Mouse (Mus musculus) hindbrain, embryonic 16.5 days (tissue): ENCODE data around the gene Snx11. TPM values are rescaled to one million over a fixed set of nuclear protein-coding genes. Genes with fewer than 3 reads are reported as not detected.

Experiments
- ATAC-seq: fragments of 200-750 bp; cut with Nextera tagmentation; 2 replicates; pipeline ENCODE4 v1.8.0; 2017; ENCODE audit warnings: moderate TSS enrichment, moderate library complexity
- H3K27ac ChIP-seq: fragments of 300-500 bp; sonication (generic); 2 replicates; pipeline ENCODE4 v1.5.1; 2014; ENCODE audit warnings: low read depth, mild to moderate bottlenecking, control low read depth, low read length, moderate library complexity
- H3K27me3 ChIP-seq: fragments of 300-500 bp; sonication (generic); replicated peaks from 2 replicates; pipeline ENCODE4 v1.6.1; 2014; ENCODE audit warnings: low read length; ENCODE audit not compliant: control insufficient read depth, insufficient read depth
- H3K36me3 ChIP-seq: fragments of 300-500 bp; sonication (generic); 2 replicates; pipeline ENCODE4 v1.6.1; 2014; ENCODE audit warnings: mild to moderate bottlenecking, low read length, moderate library complexity, mixed read lengths; ENCODE audit not compliant: control insufficient read depth, insufficient read depth
- H3K4me1 ChIP-seq: fragments of 300-500 bp; sonication (generic); 2 replicates; pipeline ENCODE4 v1.6.1; 2014; ENCODE audit warnings: low read depth, low read length; ENCODE audit not compliant: control insufficient read depth, insufficient read depth
- H3K4me2 ChIP-seq: fragments of 300-500 bp; sonication (generic); 2 replicates; pipeline ENCODE4 v1.6.1; 2014; ENCODE audit warnings: mild to moderate bottlenecking, low read length, control low read depth, moderate library complexity
- H3K4me3 ChIP-seq: fragments of 300-500 bp; sonication (generic); 2 replicates; pipeline ENCODE4 v1.5.1; 2014; ENCODE audit warnings: mild to moderate bottlenecking, low read length, control low read depth, moderate library complexity
- H3K9ac ChIP-seq: fragments of 300-500 bp; sonication (generic); 2 replicates; pipeline ENCODE4 v1.6.1; 2014; ENCODE audit warnings: low read depth, mild to moderate bottlenecking, control low read depth, low read length, moderate library complexity
- H3K9me3 ChIP-seq: fragments of 300-500 bp; sonication (generic); 2 replicates; pipeline ENCODE4 v1.6.1; 2014; ENCODE audit warnings: mild to moderate bottlenecking, low read length, moderate library complexity; ENCODE audit not compliant: control insufficient read depth
- WGBS: fragments of 180-500 bp; shearing (Covaris S2); extraction: QIAGEN DNeasy Blood & Tissue Kit; methylation state at CpG from one replicate; pipeline ENCODE4 v1.1.7; 2014; 5-methylcytosine and 5-hydroxymethylcytosine counted together
- polyA plus RNA-seq: library from polyadenylated mRNA; unstranded; fragments of >200 nt; fragmentation: Nextera tagmentation; extraction: Ambion mirVana; gene quantifications from 2 replicates; pipeline ENCODE4 v1.2.1, GENCODE M21; 2015

Snx11 gene
- polyA plus RNA-seq, result 52.2 and 55.9 TPM in 2 replicates

DNA sequence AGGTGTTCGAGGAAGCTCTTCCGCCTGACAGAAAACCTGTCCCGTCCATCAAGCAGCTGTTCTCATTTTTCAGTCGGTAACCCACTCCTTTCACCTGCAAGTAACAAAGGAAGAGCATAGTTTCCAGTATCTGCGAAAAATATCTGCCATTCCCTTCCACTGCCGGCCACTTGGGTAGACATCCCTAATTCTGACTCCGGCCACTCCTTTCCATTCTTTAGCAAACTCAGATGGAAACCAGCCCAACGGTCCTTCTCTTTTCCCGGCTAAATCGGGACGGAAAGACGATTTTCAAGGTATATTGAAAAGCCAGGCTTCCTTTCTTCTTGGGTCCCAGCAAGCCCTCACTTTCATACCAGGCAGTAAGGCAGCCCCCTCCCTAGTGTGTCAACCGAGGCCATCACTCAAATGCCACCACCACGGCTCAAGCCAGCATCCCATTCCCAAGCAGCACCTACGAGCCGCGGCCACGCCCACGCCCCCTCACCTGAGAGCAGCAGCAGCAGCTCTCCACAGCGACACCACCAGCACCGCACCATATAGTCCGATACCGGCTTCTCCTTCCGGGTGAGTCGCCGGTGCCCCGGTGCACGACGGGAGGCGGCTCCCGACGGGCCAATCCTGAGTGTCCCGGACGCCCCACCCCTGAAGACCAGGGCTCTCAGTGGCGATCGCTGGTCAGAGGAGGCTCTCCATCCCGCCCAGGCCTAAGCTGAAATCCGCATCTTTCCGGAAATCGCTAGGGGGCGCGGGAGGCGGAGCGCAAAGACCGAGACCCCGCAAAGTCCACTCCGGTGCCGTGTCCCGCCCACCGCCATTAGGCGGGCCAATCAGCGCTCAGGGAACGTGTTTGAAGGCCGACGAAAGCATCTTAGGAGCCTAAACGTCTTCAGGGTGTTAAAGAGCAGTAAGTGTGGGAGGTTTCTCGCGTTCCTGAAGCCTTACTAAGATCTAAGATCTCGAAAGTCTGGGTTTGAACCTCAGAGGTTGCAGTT, at the start of gene Snx11:
Snx11 (minus strand) TSS at position 592 of the 995 bp plus-strand sequence.
- H3K4me1 ChIP-seq, result peaks cover 18% of the 10 kb centered on the region
- peak within 1 kb of the TSS; percentile 79 for H3K9ac ChIP-seq
- WGBS, result 1% methylated on average over 59 of the region's 59 CpGs
- no peaks in the 10 kb centered on the region for H3K27me3 ChIP-seq
- no peaks in the 10 kb centered on the region for H3K9me3 ChIP-seq
- H3K36me3 ChIP-seq, result peaks cover 6% of the 10 kb centered on the region; the same call in 1 of the 2 replicates
- peak within 1 kb of the TSS; percentile 81 for H3K27ac ChIP-seq
- H3K4me2 ChIP-seq, result peak within 1 kb of the TSS; percentile 85
- peak within 1 kb of the TSS; percentile 74 for H3K4me3 ChIP-seq
- peak; percentile 99 for ATAC-seq

DNA sequence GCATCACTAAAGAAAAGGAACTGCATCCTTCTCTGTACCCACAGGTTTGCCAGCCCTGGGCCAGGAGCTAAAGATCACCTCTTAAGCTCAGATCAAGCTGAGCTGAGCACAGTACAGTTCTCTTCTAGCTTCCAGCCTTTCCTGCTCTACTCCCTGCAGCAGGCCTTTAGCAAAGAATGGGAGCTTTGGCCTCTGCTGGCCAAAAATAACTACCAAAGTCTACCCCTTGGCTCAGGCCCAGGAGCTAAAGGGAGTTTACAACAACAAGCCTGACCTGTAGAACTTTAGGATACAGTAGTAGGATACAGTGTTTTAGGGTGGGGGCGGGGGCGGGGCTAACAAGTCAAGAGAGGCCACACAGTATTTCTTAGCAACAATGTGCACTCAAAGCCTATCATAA, 49.1 kb upstream of the Snx11 start:
- H3K9ac ChIP-seq, result peak overlapping the region; percentile 1
- no peak overlapping the region for H3K27ac ChIP-seq
- peak overlapping the region; percentile 43 for H3K4me2 ChIP-seq
- H3K9me3 ChIP-seq, result no peaks in the 10 kb centered on the region
- peaks cover 14% of the 10 kb centered on the region for H3K36me3 ChIP-seq
- no peak for ATAC-seq
- no peak overlapping the region for H3K4me3 ChIP-seq
- peaks cover 62% of the 10 kb centered on the region for H3K4me1 ChIP-seq
- WGBS, result 78% methylated on average over 2 of the region's 2 CpGs
- no peaks in the 10 kb centered on the region for H3K27me3 ChIP-seq

DNA sequence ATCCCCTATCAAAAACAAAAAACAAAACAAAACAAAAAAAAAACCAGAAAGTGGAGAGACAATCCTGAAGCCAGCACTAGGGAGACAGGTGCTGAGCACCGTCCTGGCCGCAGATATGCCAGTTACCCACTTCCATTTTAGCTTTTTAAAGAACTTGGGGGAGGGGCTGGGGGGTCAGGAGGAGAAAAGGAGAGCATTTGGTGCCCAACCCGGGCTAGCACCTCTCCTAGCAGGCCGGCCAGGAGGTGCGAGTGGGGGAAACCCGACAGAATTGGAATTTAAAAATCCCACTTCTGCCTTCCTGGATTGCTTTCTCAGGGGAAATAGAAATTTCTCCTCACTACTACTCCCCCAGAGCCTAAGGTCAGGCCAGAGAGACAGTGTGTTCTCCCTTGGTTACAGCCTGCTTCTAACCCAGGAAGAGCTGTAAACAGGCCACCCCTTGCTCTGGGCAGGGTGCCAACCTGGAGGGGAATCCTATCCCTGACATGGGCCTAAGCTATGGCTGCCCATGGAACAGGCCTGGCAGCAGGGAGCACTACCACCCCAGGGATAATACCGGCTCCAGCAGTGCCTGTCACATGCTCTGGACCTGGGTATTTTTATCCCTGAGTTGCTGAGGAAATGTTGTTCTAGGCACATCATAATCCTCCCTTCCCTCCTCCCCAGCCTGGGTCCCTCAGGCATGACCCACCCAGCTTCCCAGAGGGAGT, 47.6 kb upstream of the Snx11 start:
- WGBS, result 34% methylated on average over 7 of the region's 7 CpGs
- H3K27me3 ChIP-seq, result no peaks in the 10 kb centered on the region
- no peak for ATAC-seq
- H3K9ac ChIP-seq, result peak overlapping the region; percentile 28
- peaks cover 25% of the 10 kb centered on the region for H3K36me3 ChIP-seq
- peak overlapping the region; percentile 62; the same call in 1 of the 2 replicates for H3K4me3 ChIP-seq
- peak overlapping the region; percentile 75 for H3K27ac ChIP-seq
- no peaks in the 10 kb centered on the region for H3K9me3 ChIP-seq
- peaks cover 59% of the 10 kb centered on the region for H3K4me1 ChIP-seq
- peak overlapping the region; percentile 95 for H3K4me2 ChIP-seq

- peaks cover 33% of the 10 kb centered on the region for H3K36me3 ChIP-seq
Measured at GRCm38 (mm10) chr11:96823880-96824782, 46.8 kb upstream of the Snx11 start.

DNA sequence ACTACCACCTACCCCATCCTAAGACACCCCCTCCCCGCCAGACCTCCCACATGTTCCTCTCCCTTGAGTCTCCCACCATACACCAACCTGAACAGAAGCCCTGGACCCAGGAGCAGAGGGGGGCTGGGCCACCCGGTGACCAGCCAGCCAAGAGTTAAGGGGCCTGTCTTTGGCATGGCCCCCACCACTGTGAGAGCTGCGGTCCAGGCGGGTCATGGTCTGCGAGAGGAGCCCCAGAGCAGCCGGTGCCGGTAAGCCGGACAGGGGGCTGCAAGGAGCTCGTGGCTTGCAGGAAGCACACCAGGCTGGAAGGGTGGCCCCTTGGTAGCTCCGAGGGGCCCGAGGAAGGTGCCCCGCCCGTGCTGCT, 46.1 kb upstream of the Snx11 start:
- Histone ChIP-seq H3K36me3 (peaks cover 38% of the 10 kb centered on the region), H3K27ac (peak overlapping the region; percentile 75), H3K4me3 (peak overlapping the region; percentile 62), H3K4me1 (peaks cover 55% of the 10 kb centered on the region), H3K27me3 (no peaks in the 10 kb centered on the region), H3K9me3 (no peaks in the 10 kb centered on the region), H3K4me2 (peak overlapping the region; percentile 95), H3K9ac (peak overlapping the region; percentile 72)
- peak; percentile 28 for ATAC-seq
- 9% methylated on average over 10 of the region's 13 CpGs for WGBS

More at GRCm38 (mm10) chr11:96823880-96824782, 46.8 kb upstream of the Snx11 start:
- under 1% methylated on average over 26 of the region's 26 CpGs for WGBS
- Histone ChIP-seq H3K9me3 (no peaks in the 10 kb centered on the region), H3K4me3 (peak overlapping the region; percentile 62), H3K27ac (peak overlapping the region; percentile 75), H3K4me2 (peak overlapping the region; percentile 95), H3K4me1 (peaks cover 59% of the 10 kb centered on the region), H3K9ac (peak overlapping the region; percentile 72), H3K27me3 (no peaks in the 10 kb centered on the region)
- peak; percentile 92 for ATAC-seq

DNA sequence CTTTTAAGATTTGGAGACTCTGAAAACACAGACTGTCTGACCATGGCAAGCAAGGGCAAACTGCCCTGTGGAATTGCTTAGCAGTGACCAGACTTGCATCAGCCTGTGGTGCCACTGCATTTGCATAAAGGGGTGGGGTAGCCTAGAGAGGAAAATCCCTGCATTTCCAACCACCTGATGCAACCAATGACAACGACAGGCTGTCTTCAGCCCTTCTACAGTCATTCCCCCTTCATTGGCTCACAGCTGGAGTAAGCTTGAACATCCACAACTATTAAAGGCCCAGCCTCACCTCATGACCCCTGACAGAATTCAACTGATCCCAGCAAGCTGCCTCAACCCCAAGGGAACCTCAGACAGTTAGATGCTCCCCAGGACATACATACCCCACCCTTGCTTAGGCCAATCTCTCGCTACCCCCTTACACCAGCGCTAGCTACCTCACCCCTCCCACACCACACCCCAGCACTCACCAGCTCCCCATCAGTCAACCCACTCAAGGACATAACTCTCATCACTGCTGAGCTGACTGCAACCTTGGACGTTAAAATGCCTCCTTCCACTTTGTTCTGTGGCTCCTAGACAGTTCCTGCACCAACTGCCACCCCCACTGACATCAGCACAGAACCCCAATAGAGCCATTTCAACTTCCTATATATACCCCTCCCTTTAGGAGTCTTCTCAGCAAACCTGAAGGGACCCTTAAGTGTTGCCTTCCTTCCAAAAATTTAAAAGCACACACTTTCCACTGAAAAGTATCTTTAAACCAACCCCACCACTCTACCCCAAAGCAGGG, 45.5 kb upstream of the Snx11 start:
- peak overlapping the region; percentile 72; the same call in 1 of the 2 replicates for H3K9ac ChIP-seq
- WGBS, result 40% methylated on average over 4 of the region's 4 CpGs
- H3K36me3 ChIP-seq, result peaks cover 42% of the 10 kb centered on the region
- H3K27ac ChIP-seq, result no peak overlapping the region
- peak overlapping the region; percentile 95 for H3K4me2 ChIP-seq
- no peaks in the 10 kb centered on the region for H3K9me3 ChIP-seq
- H3K4me1 ChIP-seq, result peaks cover 50% of the 10 kb centered on the region
- H3K4me3 ChIP-seq, result peak overlapping the region; percentile 62
- ATAC-seq, result no peak
- no peaks in the 10 kb centered on the region for H3K27me3 ChIP-seq

- Histone ChIP-seq H3K4me2 (no peak overlapping the region), H3K27me3 (no peaks in the 10 kb centered on the region), H3K9ac (no peak overlapping the region), H3K4me1 (peaks cover 40% of the 10 kb centered on the region), H3K36me3 (peaks cover 43% of the 10 kb centered on the region), H3K4me3 (no peak overlapping the region), H3K9me3 (no peaks in the 10 kb centered on the region), H3K27ac (no peak overlapping the region)
- ATAC-seq, result no peak
- 92% methylated on average over 10 of the region's 10 CpGs for WGBS
Measured at GRCm38 (mm10) chr11:96821956-96822355, 44.6 kb upstream of the Snx11 start.

DNA sequence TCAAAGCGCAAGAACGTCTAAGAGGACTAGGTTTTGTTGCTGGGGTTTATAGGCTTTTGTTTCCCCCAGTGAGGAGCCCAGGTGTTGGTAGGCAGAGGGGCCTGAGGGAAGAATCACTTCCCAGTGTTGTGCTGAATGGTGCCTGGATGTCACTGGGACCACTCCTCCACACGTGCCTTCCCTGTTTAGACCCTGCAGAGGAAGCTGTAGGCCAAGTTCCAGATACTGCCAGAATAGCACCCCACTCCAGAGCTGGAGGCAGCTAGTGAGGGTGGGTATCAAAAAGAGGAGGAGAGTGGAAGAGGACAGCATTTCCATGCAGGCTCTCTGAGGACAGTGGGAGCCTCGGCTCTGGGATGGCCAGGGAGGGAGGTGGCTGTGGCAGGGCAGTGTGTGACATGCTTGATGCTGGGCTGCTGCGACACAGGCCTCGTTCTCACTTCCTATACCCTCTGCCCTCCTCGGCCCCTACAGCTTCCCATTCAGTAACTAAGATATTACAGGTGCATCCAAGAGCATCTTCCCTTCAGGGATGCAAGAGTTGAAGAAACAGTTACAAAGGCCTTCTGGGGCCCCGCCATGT, 40.9 kb upstream of the Snx11 start:
- no peak overlapping the region for H3K9ac ChIP-seq
- ATAC-seq, result no peak

More for the DNA sequence above, 40.9 kb upstream of the Snx11 start:
- Histone ChIP-seq H3K27me3 (no peaks in the 10 kb centered on the region), H3K9me3 (no peaks in the 10 kb centered on the region), H3K27ac (no peak overlapping the region), H3K4me1 (peaks cover 7% of the 10 kb centered on the region), H3K36me3 (peaks cover 51% of the 10 kb centered on the region), H3K4me3 (no peak overlapping the region), H3K4me2 (no peak overlapping the region)
- WGBS, result 77% methylated on average over 8 of the region's 8 CpGs
